8 mouse cellular contexts compared by ENCODE assay signal in the genomic region with DNA sequence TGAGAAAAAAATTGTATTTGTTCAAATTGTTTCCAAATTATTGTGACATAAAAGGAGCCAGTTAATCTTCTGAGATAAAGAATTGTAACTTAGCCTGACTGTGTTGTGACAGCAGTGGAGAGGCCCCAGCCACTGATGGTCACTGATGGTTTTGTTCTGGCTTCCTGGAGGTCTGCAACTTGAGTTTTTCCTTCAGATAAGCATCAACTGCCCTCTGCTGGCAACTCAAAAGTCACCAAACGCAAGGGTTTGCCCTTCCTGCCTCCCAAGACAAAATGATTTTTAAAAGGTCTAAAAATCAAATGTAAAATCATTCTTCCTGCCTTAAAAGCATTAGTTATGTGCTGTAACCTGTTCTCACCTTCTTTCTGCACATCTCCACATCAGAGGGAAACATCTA.
DNase-seq lines count a peak whose midpoint lies in the region; ATAC-seq and TF ChIP-seq lines count a peak whose summit lies in the region.
"Had no signal": no experiment of that assay in that cellular context is flagged by ENCODE, and none has a peak within 500 bp of the region (broad histone marks: within the 10 kb centered on the region; RNA-seq: fewer than 3 reads in every experiment).

No protein-coding gene starts in this region.

- DNase-seq in hindbrain, embryonic 11.5 days (ENCODE audit: low spot score), result peak; percentile 10
- DNase-seq in A20 (ENCODE audit: low read depth, low spot score) (peak; percentile 6), Patski (ENCODE audit: low read depth, low spot score) (peak; percentile 12)
- peak; percentile 29 to 37 for DNase-seq in layer of hippocampus, postnatal 10 days (ENCODE audit: low spot score in 2 of 2)
- DNase-seq in thymus, adult 2 months, result no peak
- DNase-seq in midbrain, embryonic 11.5 days (ENCODE audit: low spot score, missing footprints), result no peak

- H3K4me1 ChIP-seq in hindbrain, embryonic 11.5 days (replicated peaks; ENCODE audit: control insufficient read depth, insufficient read depth, low read length), result no peaks in the 10 kb centered on the region
- no peaks in the 10 kb centered on the region for H3K4me1 ChIP-seq in hindbrain, embryonic 12.5 days
- no peaks in the 10 kb centered on the region for H3K4me1 ChIP-seq in thymus, adult 2 months (replicated peaks; ENCODE audit: control insufficient read depth, insufficient read depth, low read length)
- H3K4me1 ChIP-seq in midbrain, embryonic 11.5 days (ENCODE audit: control insufficient read depth, insufficient read depth, low read length), result no peaks in the 10 kb centered on the region
- H3K4me1 ChIP-seq: lung, embryonic 15.5 days had no signal

- no peak for TF ChIP-seq POLR2A in thymus, adult 2 months (IDR thresholded peaks at IDR 0.05; ENCODE audit: control insufficient read depth, extremely low read depth, insufficient read depth, low read length, poor library complexity)

- H3K36me3 ChIP-seq in hindbrain, embryonic 11.5 days (ENCODE audit: control insufficient read depth, insufficient read depth, low read length), result no peaks in the 10 kb centered on the region
- no peaks in the 10 kb centered on the region for H3K36me3 ChIP-seq in hindbrain, embryonic 12.5 days
- no peaks in the 10 kb centered on the region for H3K36me3 ChIP-seq in thymus, adult 2 months (ENCODE audit: control insufficient read depth, insufficient read depth, low read length)
- no peaks in the 10 kb centered on the region for H3K36me3 ChIP-seq in midbrain, embryonic 11.5 days (ENCODE audit: control insufficient read depth, insufficient read depth, low read length)
- H3K36me3 ChIP-seq: lung, embryonic 15.5 days had no signal

- no peak overlapping the region for H3K4me3 ChIP-seq in hindbrain, embryonic 11.5 days (ENCODE audit: low read depth, low read length)
- H3K4me3 ChIP-seq in hindbrain, embryonic 12.5 days, result no peak overlapping the region
- H3K4me3 ChIP-seq in thymus, adult 2 months (ENCODE audit: control insufficient read depth, insufficient read depth, low read length), result no peak overlapping the region
- H3K4me3 ChIP-seq in midbrain, embryonic 11.5 days (ENCODE audit: low read depth, low read length), result no peak overlapping the region
- H3K4me3 ChIP-seq: lung, embryonic 15.5 days had no signal

- TF ChIP-seq CTCF in Patski (IDR thresholded peaks at IDR 0.05), result peak; percentile 77
- TF ChIP-seq CTCF in thymus, adult 2 months (IDR thresholded peaks at IDR 0.05; ENCODE audit: borderline replicate concordance, control insufficient read depth, extremely low read depth, insufficient read depth, low read length, poor library complexity), result no peak

- 42% methylated on average over 1 of the region's 1 CpGs for WGBS in hindbrain, embryonic 11.5 days
- 58% methylated on average over 1 of the region's 1 CpGs for WGBS in hindbrain, embryonic 12.5 days
- 12% methylated on average over 1 of the region's 1 CpGs for WGBS in thymus, adult 2 months
- 37% methylated on average over 1 of the region's 1 CpGs for WGBS in midbrain, embryonic 11.5 days

- no peak overlapping the region for H3K27ac ChIP-seq in hindbrain, embryonic 11.5 days (ENCODE audit: low read depth, low read length)
- H3K27ac ChIP-seq in hindbrain, embryonic 12.5 days, result no peak overlapping the region
- H3K27ac ChIP-seq in thymus, adult 2 months (ENCODE audit: control insufficient read depth, insufficient read depth, low read length), result no peak overlapping the region
- H3K27ac ChIP-seq in midbrain, embryonic 11.5 days (ENCODE audit: low read depth, low read length), result no peak overlapping the region
- H3K27ac ChIP-seq: lung, embryonic 15.5 days had no signal

- in situ Hi-C loops in Patski (cut with MboI; ENCODE audit: low pct_unique_long_range_greater_than_20kb), result no loop called here

- CTCF ChIA-PET in Patski (lab: Charles Lee), result no interaction called here

- no peak overlapping the region for H3K9ac ChIP-seq in hindbrain, embryonic 11.5 days (ENCODE audit: low read depth, low read length)
- H3K9ac ChIP-seq in hindbrain, embryonic 12.5 days, result no peak overlapping the region
- no peak overlapping the region for H3K9ac ChIP-seq in midbrain, embryonic 11.5 days (ENCODE audit: low read length)
- H3K9ac ChIP-seq: lung, embryonic 15.5 days had no signal

- ATAC-seq in hindbrain, embryonic 11.5 days (ENCODE audit: low FRiP score), result no peak
- no peak for ATAC-seq in hindbrain, embryonic 12.5 days (ENCODE audit: low FRiP score)
- ATAC-seq in Patski, result peak; percentile 39
- no peak for ATAC-seq in midbrain, embryonic 11.5 days (ENCODE audit: low FRiP score)

- H3K27me3 ChIP-seq in hindbrain, embryonic 11.5 days (ENCODE audit: control insufficient read depth, insufficient read depth, low read length), result no peaks in the 10 kb centered on the region
- no peaks in the 10 kb centered on the region for H3K27me3 ChIP-seq in hindbrain, embryonic 12.5 days
- H3K27me3 ChIP-seq in Patski, result no peaks in the 10 kb centered on the region
- no peaks in the 10 kb centered on the region for H3K27me3 ChIP-seq in thymus, adult 2 months (ENCODE audit: control insufficient read depth, insufficient read depth, low read length)
- no peaks in the 10 kb centered on the region for H3K27me3 ChIP-seq in midbrain, embryonic 11.5 days (ENCODE audit: control insufficient read depth, insufficient read depth, low read length)
- H3K27me3 ChIP-seq: lung, embryonic 15.5 days had no signal

- POLR2A ChIA-PET in Patski (lab: Charles Lee), result no interaction called here

- no peaks in the 10 kb centered on the region for H3K9me3 ChIP-seq in hindbrain, embryonic 11.5 days (ENCODE audit: control insufficient read depth, low read length)
- no peaks in the 10 kb centered on the region for H3K9me3 ChIP-seq in hindbrain, embryonic 12.5 days (replicated peaks)
- no peaks in the 10 kb centered on the region for H3K9me3 ChIP-seq in midbrain, embryonic 11.5 days (ENCODE audit: control insufficient read depth, low read length)
- H3K9me3 ChIP-seq: lung, embryonic 15.5 days had no signal

- H3K4me2 ChIP-seq in hindbrain, embryonic 11.5 days (replicated peaks; ENCODE audit: low read depth, low read length), result no peak overlapping the region
- H3K4me2 ChIP-seq in hindbrain, embryonic 12.5 days (replicated peaks), result no peak overlapping the region
- no peak overlapping the region for H3K4me2 ChIP-seq in midbrain, embryonic 11.5 days
- H3K4me2 ChIP-seq: lung, embryonic 15.5 days had no signal

Comparison
In these comparisons a context has a peak if more than half of its experiments do, and no peak if none do; other contexts are left out.
1. DNase-seq: peak in hindbrain, embryonic 11.5 days (single experiment), A20 (single experiment), Patski (single experiment) and layer of hippocampus, postnatal 10 days (2 of 2); none in thymus, adult 2 months (single experiment) and midbrain, embryonic 11.5 days (single experiment).